Mouse (Mus musculus) cortical plate, adult 2 months (tissue): Measurements from ENCODE around the gene Creb3. TPM values are rescaled to one million over a fixed set of nuclear protein-coding genes. Genes with fewer than 3 reads are reported as not detected.

Source experiments
- H3K27ac ChIP-seq: fragments of 200-500 bp; 2 replicates; pipeline ENCODE4 v1.5.1; 2012; ENCODE audit warnings: low read length, control low read depth, inconsistent platforms; ENCODE audit not compliant: insufficient read depth
- H3K4me1 ChIP-seq: fragments of 200-500 bp; 2 replicates; pipeline ENCODE4 v1.6.1; 2011; ENCODE audit warnings: low read length; ENCODE audit not compliant: control insufficient read depth, insufficient read depth
- H3K4me3 ChIP-seq: fragments of 200-500 bp; 2 replicates; pipeline ENCODE4 v1.5.1; 2011; ENCODE audit warnings: mild to moderate bottlenecking, low read length, control low read depth; ENCODE audit not compliant: insufficient read depth
- CTCF ChIP-seq: fragments of 200-500 bp; IDR thresholded peaks from 2 replicates; pipeline ENCODE4 v1.5.1; 2011; ENCODE audit warnings: mild to moderate bottlenecking, control low read depth, low read length; ENCODE audit not compliant: insufficient read depth; ENCODE audit errors: extremely low read depth
- POLR2A ChIP-seq: fragments of 200-500 bp; IDR thresholded peaks from 2 replicates; pipeline ENCODE4 v1.6.1; 2011; ENCODE audit warnings: mild to moderate bottlenecking, low read length, control low read depth; ENCODE audit not compliant: insufficient read depth; ENCODE audit errors: extremely low read depth
- polyA plus RNA-seq: library from polyadenylated mRNA; depleted of rRNA; stranded (reverse); fragments of >200 nt; gene quantifications from 2 replicates; pipeline ENCODE4 v1.2.3, GENCODE M21; 2012

Gene Creb3
- polyA plus RNA-seq, 1 experiment: 65.9 TPM

DNA sequence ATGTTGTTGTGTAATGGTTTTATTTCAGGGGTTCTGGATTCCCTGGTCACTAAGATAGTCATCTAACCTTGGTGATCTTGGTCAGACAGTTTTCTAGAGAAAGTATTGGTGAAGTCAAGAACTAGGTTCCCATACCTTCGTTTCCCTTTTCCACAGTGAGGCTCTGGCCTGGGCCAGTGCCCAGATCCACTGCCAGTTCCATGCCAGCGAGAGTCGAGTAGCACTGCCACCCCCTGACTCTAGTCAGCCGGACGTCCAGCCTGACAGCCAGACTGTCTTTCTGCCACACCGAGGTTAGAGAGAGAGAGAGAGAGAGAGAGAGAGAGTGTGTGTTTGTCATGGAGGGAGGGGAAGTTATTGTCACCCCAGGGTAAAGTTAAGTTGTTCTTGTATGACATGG lies 17.6 kb downstream of the Creb3 start:
- TF ChIP-seq POLR2A (no peak), CTCF (no peak)
- H3K4me1 ChIP-seq: peaks cover 12% of the 10 kb centered on the region
- H3K27ac ChIP-seq: no peak overlapping the region
- H3K4me3 ChIP-seq: peak overlapping the region; percentile 82; the same call in 1 of the 2 replicates

DNA sequence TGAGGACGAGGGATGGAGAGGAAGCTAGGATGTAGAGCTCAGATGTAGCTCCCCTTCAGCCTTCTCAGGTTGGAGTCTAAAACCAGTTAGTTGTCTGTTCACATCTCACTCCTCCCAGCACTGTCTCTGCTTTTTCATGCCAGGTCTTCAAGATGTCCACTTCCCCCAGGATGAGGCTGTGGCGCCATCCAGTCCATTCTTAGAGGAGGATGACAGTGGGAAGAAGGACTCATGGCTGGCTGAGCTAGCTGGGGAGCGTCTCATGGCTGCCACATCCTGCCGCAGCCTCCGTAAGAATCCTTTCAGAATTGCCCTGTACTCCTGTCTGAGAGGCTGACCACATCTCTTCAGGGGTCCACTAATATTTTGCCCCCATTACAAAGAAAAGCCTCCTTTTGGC lies 18.6 kb downstream of the Creb3 start:
- TF ChIP-seq POLR2A: no peak
- no peak for TF ChIP-seq CTCF
- Histone ChIP-seq H3K27ac (no peak overlapping the region), H3K4me3 (no peak overlapping the region), H3K4me1 (peaks cover 12% of the 10 kb centered on the region)

GRCm38 (mm10) chr4:43581381-43581780 lies 19.2 kb downstream of the Creb3 start:
- H3K27ac ChIP-seq: no peak overlapping the region
- no peak for TF ChIP-seq CTCF
- TF ChIP-seq POLR2A: no peak
- H3K4me3 ChIP-seq: no peak overlapping the region
- peaks cover 10% of the 10 kb centered on the region for H3K4me1 ChIP-seq

GRCm38 (mm10) chr4:43582241-43582640 lies 20.1 kb downstream of the Creb3 start:
- H3K4me1 ChIP-seq: peaks cover 2% of the 10 kb centered on the region
- H3K4me3 ChIP-seq: no peak overlapping the region
- no peak for TF ChIP-seq POLR2A
- no peak for TF ChIP-seq CTCF
- no peak overlapping the region for H3K27ac ChIP-seq

DNA sequence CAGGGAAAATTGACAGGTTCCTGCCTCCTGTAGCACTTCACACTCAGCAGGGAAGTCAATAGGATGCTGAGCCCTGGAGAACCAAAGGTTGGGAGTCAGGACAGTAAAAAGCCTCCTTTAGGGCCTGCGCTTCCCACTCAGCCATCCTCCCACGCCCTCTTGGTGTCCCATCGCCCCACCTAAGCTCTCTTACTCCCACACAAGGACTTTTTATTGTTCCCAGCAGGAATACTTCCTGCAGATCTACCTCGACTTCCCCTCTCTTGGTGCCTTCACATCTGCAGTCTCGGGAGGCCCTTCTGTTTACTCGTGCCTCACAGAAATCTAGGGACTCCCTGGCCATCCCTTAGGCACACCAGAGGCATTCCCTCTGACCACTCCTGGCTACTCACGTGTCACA lies 21.3 kb downstream of the Creb3 start:
- no peak overlapping the region for H3K4me3 ChIP-seq
- TF ChIP-seq POLR2A: no peak
- TF ChIP-seq CTCF: no peak
- peaks cover 2% of the 10 kb centered on the region for H3K4me1 ChIP-seq
- H3K27ac ChIP-seq: no peak overlapping the region

- Histone ChIP-seq H3K27ac (no peak within 1 kb of the TSS), H3K4me1 (peaks cover 2% of the 10 kb centered on the region), H3K4me3 (no peak within 1 kb of the TSS)
- TF ChIP-seq POLR2A: 0 out of 2 replicates have a peak, but pooled peaks have one; percentile 4
- no peak for TF ChIP-seq CTCF
Observed at GRCm38 (mm10) chr4:43584444-43585416, 22.6 kb downstream of the Creb3 start, which contains the start of gene Msmp. Gene Msmp, minus strand, starts transcription at chr4:43584494.

GRCm38 (mm10) chr4:43585682-43586081 lies 23.6 kb downstream of the Creb3 start:
- Histone ChIP-seq H3K4me1 (no peaks in the 10 kb centered on the region), H3K27ac (no peak overlapping the region), H3K4me3 (no peak overlapping the region)
- TF ChIP-seq POLR2A (no peak), CTCF (no peak)

GRCm38 (mm10) chr4:43586411-43586810 lies 24.3 kb downstream of the Creb3 start:
- Histone ChIP-seq H3K4me3 (no peak overlapping the region), H3K4me1 (no peaks in the 10 kb centered on the region), H3K27ac (no peak overlapping the region)
- TF ChIP-seq POLR2A: no peak
- no peak for TF ChIP-seq CTCF

DNA sequence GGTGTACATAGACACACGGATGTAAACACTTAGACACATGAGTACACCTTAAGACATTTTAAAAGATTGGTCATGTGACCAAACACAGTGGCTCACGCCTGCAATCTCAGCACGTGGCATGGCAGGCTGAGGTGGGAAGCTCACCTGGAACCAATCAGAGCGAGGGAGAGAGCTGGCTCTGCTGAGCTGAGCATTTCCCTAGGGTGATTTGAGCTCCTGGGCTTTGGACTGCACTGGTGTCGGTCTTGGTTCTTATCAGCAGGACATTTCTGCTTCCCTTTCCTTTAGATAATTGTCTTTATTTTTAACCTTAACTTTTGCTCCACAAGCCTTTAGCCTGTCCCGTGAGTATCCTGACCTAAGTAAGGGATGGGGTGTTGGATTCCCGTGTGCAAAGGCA lies 25.5 kb downstream of the Creb3 start:
- no peak overlapping the region for H3K4me3 ChIP-seq
- TF ChIP-seq CTCF (no peak), POLR2A (no peak)
- H3K27ac ChIP-seq: no peak overlapping the region
- no peaks in the 10 kb centered on the region for H3K4me1 ChIP-seq

DNA sequence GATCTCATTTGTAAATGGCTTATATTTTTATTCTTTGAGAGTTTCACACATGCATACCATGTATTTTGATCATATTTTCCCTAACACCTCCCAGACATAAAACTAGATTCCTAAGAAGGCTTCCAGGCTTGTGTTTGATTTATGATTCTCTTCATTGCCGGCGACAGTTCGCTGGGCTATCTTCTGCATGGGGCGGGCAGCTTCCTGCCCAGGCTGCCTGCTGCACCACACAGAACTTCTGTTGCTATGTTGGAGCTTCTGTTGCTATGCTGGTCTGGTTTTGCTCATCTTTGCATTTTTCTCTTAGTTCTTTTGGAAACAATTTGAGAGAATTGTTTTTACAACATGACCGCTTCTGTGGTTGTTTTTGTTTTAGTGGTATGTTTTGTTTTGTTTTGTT lies 29.4 kb downstream of the Creb3 start:
- H3K4me3 ChIP-seq: no peak overlapping the region
- H3K27ac ChIP-seq: no peak overlapping the region
- TF ChIP-seq POLR2A (no peak), CTCF (no peak)
- H3K4me1 ChIP-seq: no peaks in the 10 kb centered on the region
